Mouse (Mus musculus): ENCODE results near the gene Stk40.

Stk40 gene

DNA sequence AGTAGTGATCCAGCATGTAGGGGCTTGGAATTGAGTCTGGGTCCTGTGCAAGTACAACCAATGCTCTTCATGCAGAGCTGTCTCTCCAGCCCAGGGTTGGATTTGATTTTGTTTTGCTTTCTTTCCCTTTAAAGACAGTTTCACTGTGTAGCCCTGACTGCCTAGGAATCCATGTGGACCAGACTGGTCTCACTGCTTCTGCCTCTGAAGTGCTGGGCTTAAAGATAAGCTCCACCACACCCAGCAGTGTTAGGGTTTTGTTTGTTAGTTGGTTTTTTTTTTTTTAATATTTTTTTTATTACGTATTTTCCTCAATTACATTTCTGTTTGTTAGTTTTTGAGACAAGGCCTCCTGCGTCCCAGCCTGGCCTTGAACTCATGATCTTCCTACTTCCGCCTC lies 4.4 kb upstream of the Stk40 start:
- DNase-seq = no peak

DNA sequence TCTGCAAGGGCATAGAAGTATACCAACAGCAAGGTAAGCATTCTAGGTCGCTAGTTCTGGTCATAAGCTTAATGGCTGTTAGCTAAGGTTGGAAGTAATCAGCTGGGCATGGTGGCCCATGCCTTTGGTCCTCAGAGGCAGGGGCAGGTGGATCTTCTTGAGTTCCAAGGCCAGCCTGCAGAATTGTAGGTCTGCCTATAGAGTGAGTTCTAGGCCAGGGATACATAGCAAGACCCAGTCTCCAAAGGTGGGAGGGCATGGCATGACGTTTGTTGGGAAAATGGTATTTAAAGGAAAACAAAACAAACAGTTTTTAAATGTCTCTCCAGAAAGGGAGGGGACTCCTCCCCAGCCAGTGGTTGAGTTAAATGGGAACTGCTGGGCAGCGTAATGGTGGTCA lies 3.0 kb upstream of the Stk40 start:
- no peak for DNase-seq

DNA sequence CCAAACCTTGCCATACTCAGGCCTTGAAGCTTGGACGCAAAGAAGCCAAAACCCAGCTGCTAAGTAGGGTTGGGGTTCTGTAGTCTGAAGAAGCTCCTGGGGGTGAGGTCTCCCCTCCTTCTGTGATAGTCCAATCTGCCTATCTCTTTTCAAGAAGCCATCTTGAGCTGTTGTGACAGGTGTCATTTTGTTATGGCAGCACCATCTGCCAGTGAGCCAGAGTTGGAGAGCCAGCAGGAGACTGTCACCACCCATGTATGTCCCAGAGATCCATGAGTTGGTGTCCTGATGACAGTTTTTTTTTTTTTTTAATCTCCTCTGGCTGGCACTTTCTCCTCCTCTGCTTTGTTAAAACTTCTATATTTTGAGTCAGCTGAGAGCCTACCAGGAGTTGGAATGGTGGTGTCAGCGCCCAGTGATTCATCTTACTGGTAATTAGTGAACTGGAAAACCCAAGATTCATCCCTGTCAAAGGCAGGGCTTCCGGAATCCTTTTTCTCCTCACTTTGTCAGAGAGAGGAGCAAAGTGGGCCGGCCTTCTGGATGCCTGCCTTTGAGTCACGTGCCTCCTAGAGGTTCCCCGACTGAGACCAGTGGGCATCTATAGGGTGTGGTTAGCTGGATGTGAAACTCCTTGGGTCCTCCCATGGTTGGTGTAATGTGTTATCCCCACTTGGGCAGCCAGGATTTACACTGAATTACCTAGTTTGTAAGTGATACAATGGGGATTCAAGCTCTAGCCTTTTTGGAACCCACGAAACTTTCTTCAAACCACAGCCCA lies 1.5 kb upstream of the Stk40 start:
- DNase-seq = peak; percentile 58

DNA sequence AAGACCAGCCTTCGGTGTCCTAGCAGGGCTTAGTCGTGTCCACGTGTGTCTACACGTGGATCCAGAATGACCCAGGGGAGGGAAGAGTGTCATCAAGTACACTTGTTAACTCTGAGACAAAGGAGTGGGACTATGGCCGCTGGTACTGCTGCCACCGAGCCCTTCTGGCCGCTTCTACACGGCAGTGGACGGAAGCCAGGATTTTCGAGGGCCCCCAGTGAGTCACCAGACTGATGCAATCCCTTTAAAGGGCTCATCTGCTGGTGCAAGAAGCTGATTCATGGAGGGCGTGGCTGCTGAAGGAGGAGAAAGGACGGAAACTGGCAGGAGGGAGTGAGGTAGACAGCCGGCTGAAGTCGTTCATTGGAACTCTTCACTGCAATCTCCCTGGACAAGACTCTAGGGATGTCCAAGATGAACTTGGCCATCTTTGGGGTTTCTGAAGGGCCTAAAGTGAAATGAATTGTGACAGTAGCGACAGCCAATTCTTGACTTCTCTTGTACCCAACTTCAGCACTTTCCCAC lies 638 bp upstream of the Stk40 start:
- peak; percentile 91 for DNase-seq

DNA sequence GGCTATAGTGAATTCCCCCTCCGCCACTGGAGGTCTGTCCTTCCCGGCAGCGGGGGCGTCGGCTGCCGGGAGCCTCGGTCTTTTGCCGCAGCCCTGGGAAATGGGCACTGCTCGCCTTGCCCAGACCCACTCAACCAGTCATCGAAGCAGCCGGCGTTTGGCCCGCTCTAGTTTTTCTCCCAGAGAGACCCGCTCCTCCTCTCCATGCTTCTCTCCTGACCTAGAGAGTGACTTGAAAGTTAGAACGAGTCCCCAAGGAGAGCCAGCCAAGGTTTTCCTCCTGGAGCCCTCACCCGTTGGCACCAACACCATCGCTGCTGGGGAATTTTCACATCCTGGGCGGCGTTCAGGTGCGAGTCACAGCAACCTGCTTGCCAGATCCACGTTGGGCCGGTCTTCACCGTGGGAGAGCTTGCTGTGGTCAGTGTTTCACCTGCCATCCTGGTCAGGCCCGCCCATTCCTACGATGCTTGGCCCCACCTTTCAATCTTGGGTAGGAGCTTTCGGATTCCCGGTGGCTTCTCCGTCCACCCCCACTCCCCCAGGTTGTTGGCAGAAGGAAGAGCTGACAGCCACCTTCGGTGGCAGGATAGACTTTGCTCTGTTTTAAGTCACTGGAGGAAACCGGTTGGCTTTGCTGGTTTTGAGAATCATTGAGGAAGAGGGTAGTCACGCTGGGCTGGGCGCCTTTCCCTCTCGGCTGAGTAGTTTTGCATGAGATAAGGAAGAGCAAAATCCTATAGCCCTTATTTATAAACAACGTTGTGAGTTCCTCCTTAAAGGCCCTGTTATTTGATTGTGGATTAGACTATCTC lies 711 bp downstream of the Stk40 start:
- no peak for DNase-seq

DNA sequence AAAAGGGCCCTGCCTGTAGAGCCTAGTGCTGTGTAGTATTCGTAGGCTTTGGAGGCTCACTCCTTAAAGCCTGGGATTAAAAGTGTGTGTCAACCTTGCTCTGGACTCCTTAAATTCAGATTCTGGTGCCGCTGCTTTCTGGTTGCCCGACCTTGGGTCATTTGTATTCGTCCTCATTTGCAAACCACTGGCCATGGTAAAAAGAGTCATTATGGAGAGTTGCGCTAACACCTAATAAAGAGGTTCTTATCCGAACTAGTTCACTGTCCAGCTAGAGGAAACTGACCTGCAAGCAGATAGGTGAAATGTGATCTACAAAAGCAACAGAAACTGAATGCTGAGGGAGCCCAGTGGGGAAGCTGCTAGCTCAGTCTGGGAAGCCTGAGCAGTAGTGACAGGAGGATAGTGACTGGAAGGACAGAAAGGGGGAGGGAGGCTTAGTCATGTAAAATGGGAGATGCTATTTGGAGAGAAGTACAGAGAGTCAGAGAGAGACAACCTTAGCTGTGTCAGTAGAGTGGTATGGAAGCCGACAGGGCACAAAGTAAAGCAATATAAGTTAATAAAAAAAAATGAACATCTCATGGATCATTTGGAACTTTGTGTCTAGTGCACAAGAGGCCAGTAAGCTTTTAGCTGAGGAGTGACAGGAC lies 1.5 kb downstream of the Stk40 start:
- no peak for DNase-seq

DNA sequence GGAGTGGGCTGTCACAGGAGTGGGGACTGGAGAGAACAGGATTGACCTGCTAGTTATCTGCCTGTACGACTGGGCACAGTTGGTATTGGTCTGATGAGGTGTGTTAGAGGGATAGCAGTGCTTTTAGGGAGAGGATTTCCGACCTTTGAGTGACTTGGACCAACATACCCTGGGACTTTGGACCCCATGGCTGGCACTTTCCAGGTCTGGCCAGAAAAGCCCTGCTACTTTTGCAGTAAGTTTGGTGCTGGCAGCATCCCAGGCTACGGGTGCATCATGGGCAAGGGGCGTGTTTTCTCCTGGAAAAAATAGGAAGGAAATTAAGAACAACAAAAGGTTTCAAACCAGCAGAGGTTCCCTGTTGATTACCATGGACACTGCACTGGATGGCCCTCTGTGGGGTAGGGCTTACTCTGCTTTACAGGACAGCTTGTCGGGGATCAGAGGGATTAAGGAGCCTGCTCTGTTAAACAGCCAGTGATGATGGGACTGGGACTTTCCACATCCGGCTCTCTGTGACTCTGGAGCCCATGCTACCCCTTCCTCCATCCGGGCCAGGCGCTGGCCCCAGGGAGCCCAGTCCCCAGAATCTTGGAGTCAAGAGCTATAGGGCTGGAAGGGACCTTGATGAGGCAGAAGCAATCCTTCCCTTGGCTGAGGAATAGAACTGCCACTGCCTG lies 4.4 kb downstream of the Stk40 start:
- DNase-seq = no peak

DNA sequence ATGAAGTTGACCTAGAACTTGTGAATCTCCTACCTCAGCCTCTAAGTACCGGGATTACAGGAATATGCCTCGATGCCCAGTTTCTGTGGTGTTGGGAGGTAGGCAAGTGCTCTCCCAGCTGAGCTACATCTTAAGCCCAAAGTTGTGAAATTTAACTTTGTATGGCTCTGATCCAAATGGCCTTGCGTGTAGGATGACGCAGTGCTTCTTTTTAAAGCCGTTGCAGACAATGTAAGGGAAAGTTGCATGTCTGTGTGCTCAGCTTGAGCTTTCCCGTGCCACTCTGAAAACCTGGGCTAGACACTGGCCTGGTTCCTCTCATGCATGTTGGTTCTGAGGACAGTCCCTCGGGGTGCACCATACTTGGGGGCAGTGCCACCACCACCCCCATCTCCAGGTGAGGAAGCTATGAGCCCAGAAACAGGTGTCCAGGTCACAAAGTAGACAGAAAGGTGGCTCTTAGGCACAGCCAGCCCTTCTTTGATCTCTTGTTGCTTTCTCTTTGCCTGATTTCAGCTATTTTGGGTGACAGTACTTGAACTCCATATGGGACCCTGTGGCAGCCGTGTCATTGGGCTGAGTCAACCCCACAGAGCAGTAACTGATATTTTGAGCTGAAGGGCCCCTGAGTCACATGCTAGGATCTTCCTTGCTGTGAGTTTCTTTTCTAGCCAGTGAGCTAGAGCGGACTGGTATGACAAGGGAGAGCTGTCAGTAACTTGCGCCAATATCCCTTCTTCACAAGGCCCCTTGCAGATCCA lies 6.0 kb downstream of the Stk40 start:
- DNase-seq = no peak

DNA sequence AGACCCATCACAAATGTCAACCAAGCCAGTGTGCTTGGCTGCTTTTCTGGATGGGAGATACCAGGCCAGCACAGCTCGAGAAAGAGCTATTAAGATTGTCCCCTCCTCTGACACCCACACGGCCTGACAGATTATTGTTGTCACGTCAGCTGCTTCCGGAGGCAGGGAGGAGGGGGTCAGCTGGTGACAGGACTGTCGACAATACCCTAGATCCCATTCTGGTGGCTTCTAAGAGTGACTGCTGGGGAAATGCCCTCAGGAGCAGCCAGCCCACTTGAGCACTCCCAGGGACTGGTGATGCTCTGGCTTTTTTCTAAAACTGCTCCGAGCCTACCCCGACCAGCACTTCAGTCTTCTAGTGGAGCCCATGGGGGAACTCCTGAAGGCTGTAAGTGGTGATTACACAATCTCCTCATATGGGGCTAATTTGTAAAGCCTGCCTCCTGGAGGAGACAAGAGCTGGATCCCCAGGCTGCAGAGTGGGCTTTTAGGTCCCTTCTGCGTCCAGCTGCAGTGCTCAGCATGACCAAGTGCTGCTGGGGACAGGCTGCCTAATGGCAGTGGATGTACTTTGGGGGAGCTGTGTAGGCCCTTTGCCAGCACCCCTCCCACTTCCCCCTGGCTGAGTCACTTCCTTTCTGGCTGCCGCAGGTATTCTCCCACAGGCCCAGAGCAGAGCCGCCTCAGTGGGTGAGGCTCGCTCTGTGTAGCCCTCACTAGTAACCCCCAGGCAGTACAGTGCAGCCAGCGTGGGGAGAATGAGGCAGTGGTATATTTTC lies 6.8 kb downstream of the Stk40 start:
- DNase-seq = peak; percentile 89

DNA sequence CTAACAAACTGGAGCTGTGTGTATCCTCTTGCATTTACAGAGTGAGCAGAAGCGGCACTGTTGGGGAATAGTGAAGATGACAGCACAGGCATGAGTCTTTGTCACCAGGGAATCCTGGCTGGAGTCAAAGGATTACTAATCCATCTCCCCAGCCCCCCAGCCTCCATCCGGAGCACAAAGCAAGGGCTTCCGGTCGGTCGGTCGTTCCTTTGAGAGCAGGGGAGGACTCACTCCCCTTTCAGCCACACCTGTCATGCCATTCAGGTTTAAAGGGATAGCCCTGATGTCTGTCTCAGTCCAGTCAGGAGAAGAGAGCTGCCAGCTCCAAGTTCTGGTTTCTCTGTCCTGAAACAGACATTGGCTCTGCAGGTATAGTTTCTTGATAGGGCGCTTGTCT lies 7.4 kb downstream of the Stk40 start:
- no peak for DNase-seq

DNA sequence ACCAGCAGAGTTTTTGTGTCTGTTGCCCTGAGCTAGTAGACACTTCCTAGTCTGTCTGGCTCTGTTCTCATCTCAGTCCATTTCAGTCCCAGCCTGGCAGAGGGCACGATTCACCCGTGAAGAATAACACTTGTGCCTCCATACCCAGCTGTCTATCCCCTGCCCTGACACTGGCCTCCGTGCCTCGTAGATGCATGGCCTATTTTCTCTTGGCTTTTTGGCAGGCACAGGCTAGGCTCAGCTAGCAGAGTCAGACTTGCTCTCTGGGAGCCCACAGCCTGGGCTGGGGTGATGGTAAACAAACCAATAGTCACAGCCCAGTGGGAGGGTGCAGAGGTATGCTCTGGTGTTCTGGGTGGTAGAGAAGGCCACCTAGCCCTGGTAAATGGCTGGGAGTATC lies 9.5 kb downstream of the Stk40 start:
- DNase-seq = no peak

DNA sequence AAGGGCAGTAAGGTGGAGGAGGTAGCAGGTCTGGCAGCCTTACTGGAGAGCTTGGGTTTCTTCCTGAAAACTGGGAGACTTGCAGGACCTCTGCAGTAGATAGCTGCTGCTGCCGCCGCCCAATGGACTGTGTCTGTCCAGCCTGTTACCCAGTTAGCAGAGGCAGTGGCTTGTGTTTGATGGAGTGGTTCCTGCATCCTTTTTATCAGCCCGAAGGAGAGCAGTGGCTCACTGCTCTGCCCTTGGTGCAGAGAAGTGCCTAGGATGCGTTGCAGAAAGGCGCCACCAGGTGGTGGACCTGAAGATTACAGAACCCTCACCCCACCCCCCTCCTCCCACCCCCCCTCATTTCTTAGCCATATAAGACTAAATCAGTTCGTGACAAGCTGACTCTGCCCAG lies 10.2 kb downstream of the Stk40 start:
- DNase-seq = no peak

DNA sequence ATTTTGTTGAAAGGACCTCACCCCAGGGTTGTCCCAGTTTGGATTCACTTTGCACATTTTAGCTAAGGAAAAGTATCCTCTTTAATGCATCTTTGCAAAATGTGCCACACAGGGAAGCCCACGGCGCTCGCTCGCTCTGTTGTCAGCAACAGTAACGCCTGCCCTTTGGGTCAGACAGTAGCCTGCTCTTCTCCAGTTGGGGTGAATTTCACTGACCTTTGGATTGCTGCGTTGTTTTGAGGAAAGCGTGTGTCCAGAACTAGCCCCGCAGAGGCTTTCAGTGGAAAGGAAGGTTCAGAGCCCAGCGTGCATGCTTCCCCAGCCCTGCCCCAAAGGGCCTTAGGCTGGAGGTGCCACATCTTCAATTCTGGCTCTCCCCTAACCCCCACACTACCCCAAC lies 11.7 kb downstream of the Stk40 start:
- no peak for DNase-seq

DNA sequence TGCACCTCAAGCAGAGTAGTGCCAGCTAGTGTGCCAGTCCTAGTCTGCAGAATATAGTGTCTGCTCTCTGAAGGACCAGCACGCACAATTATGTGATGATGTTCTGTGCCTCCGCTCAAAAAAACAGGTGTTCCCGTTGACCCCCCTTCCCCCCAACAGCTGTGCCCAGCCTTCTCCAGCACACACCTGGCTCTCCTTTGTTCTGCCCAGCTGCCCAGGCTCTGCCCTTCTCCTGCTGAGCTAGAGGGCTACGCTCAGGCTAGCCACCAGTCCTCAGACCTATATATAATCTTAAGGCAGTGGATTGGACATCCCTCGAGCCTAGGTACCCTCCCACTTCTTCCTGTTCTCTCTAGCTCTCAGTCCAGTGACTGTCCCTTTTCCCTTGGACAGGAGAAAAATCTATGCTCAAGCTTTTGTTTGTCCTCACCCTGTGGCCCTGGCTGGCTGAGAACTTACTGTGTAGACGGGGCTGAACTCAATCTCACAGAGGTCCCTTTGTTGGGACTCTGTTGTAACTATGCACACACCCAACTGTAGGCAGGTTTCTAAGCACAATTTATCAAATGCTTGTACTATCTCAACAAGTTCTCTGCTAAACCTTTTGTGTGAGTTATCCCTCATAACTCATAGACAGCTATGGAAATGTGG lies 12.2 kb downstream of the Stk40 start:
- no peak for DNase-seq

DNA sequence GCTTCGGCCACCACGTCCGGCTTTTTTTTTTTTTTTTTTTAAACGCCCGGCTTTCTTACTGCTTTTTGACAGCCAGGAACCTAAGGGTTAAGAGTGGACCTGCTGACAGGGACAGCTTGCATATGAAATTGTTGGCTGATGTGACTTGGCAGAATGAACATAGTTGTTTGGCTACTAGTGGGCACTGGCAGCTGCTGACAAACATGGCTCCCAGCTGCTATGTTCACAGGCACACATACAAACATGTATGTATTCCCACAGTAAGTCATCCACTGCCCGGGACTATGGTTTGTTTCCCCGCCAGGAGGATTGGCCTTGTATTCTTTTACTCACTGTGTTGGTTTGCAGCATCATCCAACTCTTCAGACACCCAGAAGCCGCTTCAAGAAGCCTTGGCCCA lies 13.4 kb downstream of the Stk40 start:
- DNase-seq = no peak

DNA sequence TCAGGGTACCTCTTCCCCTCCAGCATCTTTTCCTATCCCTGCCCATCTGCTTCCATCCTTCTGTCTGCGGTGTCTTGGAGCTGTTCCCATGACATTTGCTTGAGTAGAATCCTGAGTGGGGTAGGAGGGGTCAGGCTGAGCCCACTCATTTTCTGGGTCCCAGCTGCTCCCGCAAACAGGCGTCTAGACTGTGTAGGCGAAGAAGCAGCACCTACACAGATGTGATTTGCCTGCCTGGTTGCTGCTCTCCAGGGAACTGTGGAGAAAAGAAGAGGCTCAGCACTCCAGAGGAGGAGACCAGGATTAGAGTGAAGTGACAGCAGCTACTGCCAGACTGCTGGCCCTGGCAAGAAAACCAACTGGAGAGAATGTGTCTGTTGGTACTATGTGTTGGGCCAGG lies 14.9 kb downstream of the Stk40 start:
- DNase-seq = peak; percentile 88

DNA sequence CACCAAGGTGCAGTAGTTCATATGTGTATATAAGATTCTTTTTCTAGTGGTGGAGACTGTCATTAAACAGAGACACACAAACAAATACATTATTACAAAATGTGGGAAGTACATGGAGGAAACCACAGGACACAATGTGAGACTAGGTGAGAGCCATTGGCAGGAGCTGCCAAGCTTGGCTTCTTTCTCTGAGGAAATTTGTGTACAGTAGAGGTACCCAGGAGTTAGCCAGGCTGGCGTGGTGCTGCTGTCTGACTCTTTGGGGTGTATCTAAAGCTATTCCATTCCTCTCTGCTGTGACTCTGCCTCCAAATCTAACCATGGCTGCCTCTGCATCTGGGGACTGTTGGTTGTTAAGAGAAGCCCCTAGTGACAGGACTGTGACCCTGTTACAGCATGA lies 15.3 kb downstream of the Stk40 start:
- DNase-seq = no peak

DNA sequence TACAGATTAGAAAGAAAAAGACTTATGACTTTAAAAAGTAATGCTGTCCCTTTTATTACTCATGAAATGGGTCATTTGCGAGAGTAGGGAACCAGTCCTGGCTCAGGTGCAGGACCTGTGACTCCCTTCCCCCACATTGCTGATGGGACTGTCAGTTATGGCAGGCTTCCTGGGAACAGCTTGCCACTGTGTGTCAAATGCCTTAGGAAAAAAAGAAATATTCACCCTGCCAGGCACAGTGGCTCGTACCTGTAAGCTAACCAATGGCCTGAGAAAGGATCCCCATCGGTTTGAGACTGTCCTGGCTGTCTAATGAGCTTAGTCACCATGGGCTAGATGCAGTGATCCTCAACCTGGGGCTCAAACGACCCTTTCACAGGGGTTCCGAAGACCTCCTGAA lies 16.3 kb downstream of the Stk40 start:
- no peak for DNase-seq

DNA sequence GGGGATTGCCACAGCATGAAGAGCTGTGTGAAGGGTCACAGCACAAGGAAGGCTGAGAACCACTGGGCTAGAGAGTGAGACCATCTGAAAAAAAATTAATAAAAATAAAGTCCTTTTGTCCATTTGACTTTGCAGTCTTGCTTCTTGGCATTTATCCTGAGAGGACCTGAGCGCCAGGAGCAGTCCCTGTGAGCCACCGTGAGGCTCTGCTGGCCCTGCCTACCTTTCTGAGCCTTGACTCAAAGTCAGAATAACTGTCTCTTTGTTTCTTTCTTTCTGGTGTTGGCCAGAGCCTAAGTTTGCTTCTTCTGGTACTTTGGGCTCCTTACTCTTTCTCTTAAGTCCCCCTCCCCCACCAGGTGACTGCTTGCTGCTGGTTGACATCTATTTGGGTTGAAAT lies 16.7 kb downstream of the Stk40 start:
- no peak for DNase-seq

DNA sequence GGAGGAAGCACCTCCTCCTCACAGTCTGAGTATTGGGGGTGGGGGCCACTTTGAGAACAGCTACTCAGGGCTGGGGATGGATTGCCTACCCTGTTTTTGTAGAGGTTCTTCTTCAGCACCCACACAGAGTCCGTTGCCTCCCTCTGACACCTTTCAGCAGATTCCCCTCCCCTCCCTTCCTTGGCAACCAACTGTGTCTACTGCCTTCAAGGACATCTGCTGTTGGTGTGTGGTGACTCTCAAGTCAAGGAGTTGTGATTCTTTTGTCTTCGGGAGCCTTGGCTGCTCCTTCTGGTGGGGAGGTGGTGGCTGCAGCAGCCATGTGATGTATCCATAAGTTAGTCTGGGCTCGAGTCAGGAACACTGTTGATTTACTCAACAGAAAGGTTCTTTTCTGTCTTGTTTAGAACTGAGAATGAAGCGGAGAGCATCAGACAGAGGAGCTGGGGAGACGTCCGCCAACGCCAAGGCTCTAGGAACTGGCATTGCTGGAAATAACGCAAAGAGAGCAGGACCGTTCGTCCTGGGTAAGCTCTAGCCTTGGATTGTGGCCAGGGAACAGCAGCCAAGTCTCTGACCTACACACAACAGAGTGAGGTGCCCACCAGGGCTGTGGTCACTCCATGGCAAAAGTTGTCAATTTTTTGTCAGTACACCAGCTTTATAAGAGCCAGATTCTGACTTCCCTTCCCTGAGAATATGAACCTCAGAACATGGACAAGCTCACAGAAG lies 19.7 kb downstream of the Stk40 start:
- peak; percentile 69 for DNase-seq

All from right cerebral cortex, adult 18-20 months (tissue).